Mouse (Mus musculus) midbrain, embryonic 11.5 days (tissue): ENCODE measurements around the gene Gstp2. TPM values are rescaled to one million over a fixed set of nuclear protein-coding genes. Genes with fewer than 3 reads are reported as not detected.
A peak's percentile ranks its signal among the peaks of the same experiment; 100 is the strongest.

Source experiments
- ATAC-seq: fragments of 200-750 bp; cut with Nextera tagmentation; 2 replicates; pipeline ENCODE4 v1.8.0; 2017; ENCODE audit warnings: moderate TSS enrichment, moderate library complexity; ENCODE audit not compliant: low FRiP score
- DNase-seq: peaks from one replicate; pipeline ENCODE4 v3.0.0; 2015; ENCODE audit warnings: low spot score; ENCODE audit errors: missing footprints
- H3K27ac ChIP-seq: fragments of 300-500 bp; sonication (generic); 2 replicates; pipeline ENCODE4 v1.5.1; 2014; ENCODE audit warnings: low read depth, low read length
- H3K27me3 ChIP-seq: fragments of 300-500 bp; sonication (generic); 2 replicates; pipeline ENCODE4 v1.6.1; 2014; ENCODE audit warnings: mild to moderate bottlenecking, low read length, moderate library complexity, mixed read lengths; ENCODE audit not compliant: control insufficient read depth, insufficient read depth
- H3K36me3 ChIP-seq: fragments of 300-500 bp; sonication (generic); 2 replicates; pipeline ENCODE4 v1.6.1; 2014; ENCODE audit warnings: mild to moderate bottlenecking, low read length, moderate library complexity, mixed read lengths; ENCODE audit not compliant: control insufficient read depth, insufficient read depth
- H3K4me1 ChIP-seq: fragments of 300-500 bp; sonication (generic); 2 replicates; pipeline ENCODE4 v1.6.1; 2014; ENCODE audit warnings: low read length; ENCODE audit not compliant: control insufficient read depth, insufficient read depth
- H3K4me2 ChIP-seq: fragments of 300-500 bp; sonication (generic); 2 replicates; pipeline ENCODE4 v1.6.1; 2014; ENCODE audit warnings: mild to moderate bottlenecking, moderate library complexity
- H3K4me3 ChIP-seq: fragments of 300-500 bp; sonication (generic); 2 replicates; pipeline ENCODE4 v1.5.1; 2014; ENCODE audit warnings: low read depth, low read length
- H3K9ac ChIP-seq: fragments of 300-500 bp; sonication (generic); 2 replicates; pipeline ENCODE4 v1.6.1; 2014; ENCODE audit warnings: low read length
- H3K9me3 ChIP-seq: fragments of 300-500 bp; sonication (generic); 2 replicates; pipeline ENCODE4 v1.6.1; 2016; ENCODE audit warnings: low read length; ENCODE audit not compliant: control insufficient read depth
- WGBS: fragments of 180-500 bp; shearing (Covaris S2); extraction: QIAGEN DNeasy Blood & Tissue Kit; methylation state at CpG from one replicate; pipeline ENCODE4 v1.1.7; 2014; 5-methylcytosine and 5-hydroxymethylcytosine counted together
- polyA plus RNA-seq: library from polyadenylated mRNA; unstranded; fragments of >200 nt; fragmentation: Nextera tagmentation; extraction: Ambion mirVana; gene quantifications from 2 replicates; pipeline ENCODE4 v1.2.1, GENCODE M21; 2014

Gene Gstp2
- polyA plus RNA-seq, 1 experiment from 2014 or later, result 1.1 TPM

DNA sequence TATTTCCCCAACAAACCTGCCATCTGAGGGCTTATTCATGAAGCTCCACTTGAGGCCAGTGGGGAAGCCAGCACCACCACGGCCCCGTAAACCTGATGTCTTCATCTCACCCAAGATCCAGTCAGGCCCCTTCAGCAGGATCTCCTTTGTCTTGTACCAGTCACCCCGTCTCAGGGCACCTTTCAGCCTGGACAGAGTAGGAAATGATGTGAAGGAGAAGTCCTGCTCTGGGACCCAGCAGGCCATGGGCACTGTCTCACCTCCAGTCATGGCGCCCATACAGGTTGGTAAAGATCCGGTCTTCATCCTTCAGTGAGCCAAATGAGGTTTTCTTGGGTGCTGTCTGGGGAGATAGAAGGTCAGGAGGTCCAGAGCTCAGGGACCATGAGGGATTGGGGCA, 34.7 kb downstream of the Gstp2 start:
- no peak overlapping the region for H3K4me2 ChIP-seq
- H3K36me3 ChIP-seq, result peaks cover 17% of the 10 kb centered on the region
- H3K27ac ChIP-seq, result no peak overlapping the region
- no peak overlapping the region for H3K4me3 ChIP-seq
- 93% methylated on average over 5 of the region's 5 CpGs for WGBS
- peaks cover 8% of the 10 kb centered on the region; the same call in 1 of the 2 replicates for H3K4me1 ChIP-seq
- no peak for ATAC-seq
- H3K27me3 ChIP-seq, result no peaks in the 10 kb centered on the region
- H3K9ac ChIP-seq, result no peak overlapping the region
- no peaks in the 10 kb centered on the region for H3K9me3 ChIP-seq
- DNase-seq, result peak; percentile 64

DNA sequence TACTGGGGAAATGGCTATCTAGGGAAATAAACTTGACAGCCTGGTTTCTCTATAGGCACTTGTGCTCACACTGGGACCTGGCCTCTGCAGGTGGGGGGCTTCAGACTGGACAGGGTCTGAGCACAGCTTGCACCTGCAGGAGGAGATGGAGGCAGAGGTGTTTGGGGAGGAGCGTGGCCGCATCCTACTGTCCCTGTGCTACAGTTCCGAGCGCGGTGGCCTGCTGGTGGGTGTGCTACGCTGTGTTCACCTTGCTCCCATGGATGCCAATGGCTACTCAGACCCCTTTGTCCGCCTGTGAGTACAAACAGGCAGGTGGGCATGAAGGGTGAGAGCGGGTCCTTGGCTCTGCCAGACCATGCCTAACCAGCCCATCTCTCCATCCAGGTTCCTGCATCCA, 39.9 kb downstream of the Gstp2 start:
- Histone ChIP-seq H3K4me2 (no peak overlapping the region), H3K9me3 (no peaks in the 10 kb centered on the region), H3K36me3 (peaks cover 17% of the 10 kb centered on the region), H3K27me3 (no peaks in the 10 kb centered on the region), H3K27ac (no peak overlapping the region), H3K4me1 (peaks cover 8% of the 10 kb centered on the region), H3K9ac (no peak overlapping the region), H3K4me3 (no peak overlapping the region)
- ATAC-seq (no peak), DNase-seq (no peak)
- WGBS, result 92% methylated on average over 8 of the region's 8 CpGs

DNA sequence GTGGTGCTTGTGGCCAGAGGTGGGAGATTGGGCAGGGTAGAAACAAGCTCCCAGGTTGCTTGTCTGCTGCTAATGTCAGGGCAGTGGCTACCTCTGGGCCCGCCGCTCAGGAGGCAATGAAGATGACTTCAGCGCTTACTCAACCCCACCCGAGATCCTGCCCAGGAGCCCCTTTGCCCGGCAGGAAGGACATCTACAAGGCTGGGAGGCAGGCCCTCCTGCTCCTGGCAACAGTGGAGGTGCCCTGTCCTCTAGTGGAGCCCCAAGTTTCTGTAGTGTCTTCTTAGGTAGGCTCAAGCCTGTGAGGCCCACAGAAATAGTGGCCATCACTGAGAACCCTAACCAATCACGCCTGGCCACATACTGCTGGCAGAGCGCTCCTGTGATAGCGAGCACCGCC, 40.7 kb downstream of the Gstp2 start:
- Histone ChIP-seq H3K27ac (no peak overlapping the region), H3K36me3 (peaks cover 16% of the 10 kb centered on the region)
- peak; percentile 59 for DNase-seq

DNA sequence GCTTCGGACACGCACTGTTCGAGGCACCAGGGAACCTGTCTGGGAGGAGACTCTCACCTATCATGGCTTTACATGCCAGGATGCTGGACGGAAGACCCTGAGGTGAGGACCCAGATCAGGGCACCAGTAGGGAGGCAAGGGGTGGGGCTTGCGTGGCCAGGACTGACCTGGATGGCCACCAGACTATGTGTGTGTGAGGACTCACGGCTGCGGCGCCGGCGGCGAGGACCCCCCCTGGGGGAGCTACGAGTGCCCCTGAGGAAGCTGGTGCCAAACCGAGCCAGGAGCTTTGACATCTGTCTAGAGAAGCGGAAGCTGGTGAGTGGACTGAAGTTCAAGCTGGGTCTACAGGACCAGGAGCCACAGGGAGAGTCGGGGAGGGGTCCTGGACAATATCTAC, 41.5 kb downstream of the Gstp2 start:
- Histone ChIP-seq H3K9ac (no peak overlapping the region), H3K4me1 (peaks cover 13% of the 10 kb centered on the region), H3K27ac (no peak overlapping the region), H3K4me2 (no peak overlapping the region), H3K27me3 (peaks cover under 1% of the 10 kb centered on the region; the same call in 1 of the 2 replicates), H3K36me3 (peaks cover 16% of the 10 kb centered on the region), H3K4me3 (no peak overlapping the region), H3K9me3 (no peaks in the 10 kb centered on the region)
- 84% methylated on average over 15 of the region's 15 CpGs for WGBS
- ATAC-seq (no peak), DNase-seq (no peak)

More for the DNA sequence above, 40.7 kb downstream of the Gstp2 start:
- H3K9me3 ChIP-seq, result no peaks in the 10 kb centered on the region
- ATAC-seq, result no peak
- H3K4me2 ChIP-seq, result no peak overlapping the region
- no peaks in the 10 kb centered on the region for H3K27me3 ChIP-seq
- WGBS, result 86% methylated on average over 9 of the region's 9 CpGs
- no peak overlapping the region for H3K9ac ChIP-seq
- no peak overlapping the region for H3K4me3 ChIP-seq
- H3K4me1 ChIP-seq, result peaks cover 11% of the 10 kb centered on the region

DNA sequence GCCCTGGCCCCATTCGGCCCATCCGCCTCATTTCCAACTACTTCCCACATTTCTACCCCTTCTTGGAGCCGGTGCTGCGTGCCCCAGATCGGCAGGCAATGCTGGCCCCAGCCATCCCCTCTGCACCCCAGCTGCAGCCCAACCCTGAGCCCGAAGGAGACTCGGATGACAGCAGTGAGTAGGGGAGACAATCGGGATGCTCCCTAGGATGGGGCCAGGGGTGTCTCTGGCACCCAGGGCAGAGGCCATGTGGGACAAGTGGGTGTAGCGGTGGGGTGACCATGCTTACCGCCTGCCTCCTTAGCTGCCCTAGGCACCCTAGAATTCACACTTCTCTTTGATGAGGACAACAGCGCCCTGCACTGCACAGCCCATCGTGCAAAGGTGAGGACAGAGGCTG, 42.2 kb downstream of the Gstp2 start:
- WGBS, result 80% methylated on average over 12 of the region's 12 CpGs
- H3K27me3 ChIP-seq, result peaks cover 3% of the 10 kb centered on the region; the same call in 1 of the 2 replicates
- no peak overlapping the region for H3K27ac ChIP-seq
- no peaks in the 10 kb centered on the region for H3K9me3 ChIP-seq
- H3K4me1 ChIP-seq, result peaks cover 13% of the 10 kb centered on the region
- no peak for DNase-seq
- H3K4me3 ChIP-seq, result no peak overlapping the region
- H3K36me3 ChIP-seq, result peaks cover 10% of the 10 kb centered on the region
- no peak overlapping the region for H3K4me2 ChIP-seq
- no peak for ATAC-seq
- no peak overlapping the region for H3K9ac ChIP-seq

DNA sequence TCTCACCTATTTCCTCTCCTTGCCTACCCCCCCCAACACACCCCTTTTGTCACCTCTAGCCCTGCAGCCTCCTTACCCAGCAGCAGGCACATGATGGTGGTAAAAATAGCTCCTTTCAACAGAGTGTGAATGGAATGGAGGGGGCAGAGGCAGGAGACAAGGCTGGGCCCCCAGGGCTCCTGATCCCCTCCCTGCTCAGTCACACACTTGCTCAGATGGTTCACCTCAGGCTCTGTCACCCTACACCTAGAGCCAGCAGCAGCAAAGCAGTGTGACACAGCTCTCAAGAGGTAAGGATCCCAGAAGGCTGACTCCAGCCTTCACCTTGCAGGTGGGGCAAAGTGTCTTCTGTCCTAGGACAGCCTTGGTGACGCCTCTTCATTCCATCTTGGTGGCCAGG, 42.7 kb downstream of the Gstp2 start, which contains the start of gene Doc2g:
TSS of gene Doc2g (plus strand) at position 202 of the 400 bp plus-strand sequence.
- 87% methylated on average over 1 of the region's 1 CpGs for WGBS
- peaks cover 3% of the 10 kb centered on the region; the same call in 1 of the 2 replicates for H3K27me3 ChIP-seq
- H3K27ac ChIP-seq, result no peak within 1 kb of the TSS
- H3K4me1 ChIP-seq, result peaks cover 13% of the 10 kb centered on the region
- peaks cover 9% of the 10 kb centered on the region; the same call in 1 of the 2 replicates for H3K36me3 ChIP-seq
- no peaks in the 10 kb centered on the region for H3K9me3 ChIP-seq
- H3K4me2 ChIP-seq, result no peak within 1 kb of the TSS
- no peak within 1 kb of the TSS for H3K4me3 ChIP-seq
- H3K9ac ChIP-seq, result no peak within 1 kb of the TSS
- ATAC-seq, result no peak
- DNase-seq, result no peak

DNA sequence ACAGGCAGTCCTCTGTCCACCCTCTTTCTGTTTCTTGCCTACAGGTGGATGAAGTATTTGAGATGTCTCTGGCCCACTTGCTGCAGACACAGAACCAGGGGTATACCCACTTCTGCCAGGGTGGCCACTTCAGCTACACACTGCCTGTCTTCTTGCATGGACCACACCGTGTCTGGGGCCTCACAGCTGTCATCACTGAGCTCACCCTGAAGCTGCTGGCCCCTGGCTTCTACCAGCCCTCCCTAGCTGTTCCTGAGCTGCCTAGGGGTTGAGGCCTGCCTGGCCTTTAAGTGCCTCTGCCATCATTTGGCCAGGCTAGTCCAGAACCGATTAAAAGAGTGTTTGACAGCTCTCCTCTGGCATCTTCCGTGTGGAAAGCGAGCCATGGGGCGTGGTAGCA, 44.1 kb downstream of the Gstp2 start:
- ATAC-seq (no peak), DNase-seq (no peak)
- peaks cover 13% of the 10 kb centered on the region for H3K4me1 ChIP-seq
- no peak overlapping the region for H3K4me3 ChIP-seq
- peaks cover 3% of the 10 kb centered on the region; the same call in 1 of the 2 replicates for H3K27me3 ChIP-seq
- no peak overlapping the region for H3K27ac ChIP-seq
- no peaks in the 10 kb centered on the region for H3K9me3 ChIP-seq
- peaks cover 4% of the 10 kb centered on the region; the same call in 1 of the 2 replicates for H3K36me3 ChIP-seq
- WGBS, result 89% methylated on average over 5 of the region's 5 CpGs
- H3K4me2 ChIP-seq, result peak overlapping the region; percentile 93; the same call in 1 of the 2 replicates
- H3K9ac ChIP-seq, result no peak overlapping the region; the same call in 1 of the 2 replicates

DNA sequence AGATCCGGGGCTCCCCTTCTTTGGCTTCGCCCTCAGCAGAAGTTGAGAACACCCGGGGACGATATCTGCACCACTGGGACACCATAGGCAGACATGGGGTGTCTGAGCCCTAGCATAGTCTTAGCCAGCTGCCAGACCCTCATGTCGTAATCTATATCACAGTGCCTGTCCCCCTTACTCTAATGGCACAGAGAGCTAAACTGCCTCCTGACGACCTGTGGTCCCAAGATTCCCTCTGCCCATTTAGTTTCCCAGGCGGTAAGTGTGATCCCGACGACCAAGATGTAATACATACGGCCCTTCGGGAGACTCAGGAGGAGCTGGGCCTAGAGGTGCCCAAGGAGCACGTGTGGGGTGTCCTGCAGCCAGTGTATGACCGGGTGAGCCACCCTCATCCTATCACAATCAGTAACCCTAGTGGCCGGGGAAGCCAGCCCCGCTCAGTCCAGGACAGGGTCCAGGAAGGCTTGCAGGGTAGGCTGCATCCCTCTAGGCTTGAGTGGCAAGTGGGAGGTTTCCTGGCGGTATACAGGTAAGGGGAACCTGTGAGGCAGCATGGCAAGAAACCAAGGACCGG, 44.8 kb downstream of the Gstp2 start:
- Histone ChIP-seq H3K4me3 (peak overlapping the region; percentile 50), H3K9ac (peak overlapping the region; percentile 91), H3K36me3 (peaks cover under 1% of the 10 kb centered on the region; the same call in 1 of the 2 replicates), H3K4me1 (peaks cover 13% of the 10 kb centered on the region), H3K4me2 (peak overlapping the region; percentile 93), H3K27me3 (peaks cover 3% of the 10 kb centered on the region; the same call in 1 of the 2 replicates), H3K27ac (peak overlapping the region; percentile 86), H3K9me3 (no peaks in the 10 kb centered on the region)
- ATAC-seq (peak; percentile 26; the same call in 1 of the 2 replicates), DNase-seq (peak; percentile 94)
- WGBS, result 19% methylated on average over 17 of the region's 17 CpGs

DNA sequence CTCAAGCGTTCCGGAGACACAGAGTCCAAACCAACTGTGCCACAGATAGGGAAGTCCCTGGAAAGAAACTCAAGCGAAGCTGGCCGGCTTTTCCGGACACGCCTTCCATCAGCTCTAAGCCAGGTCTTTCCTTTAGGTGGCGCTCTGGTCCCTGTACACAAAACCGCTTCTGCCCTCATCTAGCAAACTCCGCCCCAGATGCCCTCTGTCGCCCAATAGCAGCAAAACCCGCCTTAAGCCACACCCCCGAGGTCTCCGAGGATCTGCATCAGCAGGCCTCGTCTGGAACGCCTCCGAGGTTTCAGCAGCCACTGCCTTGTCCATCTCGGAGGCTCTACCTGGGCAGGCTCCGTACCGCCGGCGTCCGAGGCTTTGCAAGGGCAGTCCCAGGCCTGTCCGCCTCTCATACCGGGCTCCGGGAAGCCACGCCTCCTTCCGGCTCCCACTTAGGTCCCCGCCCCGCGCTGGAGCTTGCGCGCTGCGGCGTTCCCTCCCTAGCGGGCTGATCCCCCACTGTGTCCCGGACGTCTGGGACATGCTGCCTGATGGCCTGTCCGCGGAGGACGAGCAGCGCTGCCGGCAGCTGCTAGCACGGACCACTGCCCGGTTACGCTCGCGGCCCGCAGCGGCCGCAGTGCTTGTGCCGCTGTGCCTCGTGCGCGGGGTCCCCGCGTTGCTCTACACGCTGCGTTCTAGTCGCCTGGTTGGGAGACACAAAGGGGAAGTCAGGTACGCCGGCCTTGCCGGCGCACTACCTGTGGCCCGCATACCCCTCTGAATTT, 45.5 kb downstream of the Gstp2 start, which contains the start of the genes Nudt8 and Gm49405:
TSS of gene Nudt8 (plus strand) at position 462 of the 782 bp plus-strand sequence.
TSS of gene Gm49405 (plus strand) at position 508 of the 782 bp plus-strand sequence.
- whole genome bisulfite sequencing, result under 1% methylated on average over 64 of the region's 64 CpGs
- no peaks in the 10 kb centered on the region for H3K9me3 ChIP-seq
- H3K4me1 ChIP-seq, result peaks cover 13% of the 10 kb centered on the region
- peak within 1 kb of the TSS; percentile 91 for H3K9ac ChIP-seq
- peak within 1 kb of the TSS; percentile 50 for H3K4me3 ChIP-seq
- H3K4me2 ChIP-seq, result peak within 1 kb of the TSS; percentile 93
- H3K27ac ChIP-seq, result peak within 1 kb of the TSS; percentile 86
- peaks cover 3% of the 10 kb centered on the region; the same call in 1 of the 2 replicates for H3K27me3 ChIP-seq
- DNase-seq (peak; percentile 99), ATAC-seq (peak; percentile 94)
- H3K36me3 ChIP-seq, result no peaks in the 10 kb centered on the region
